Mouse (Mus musculus) limb, embryonic 14.5 days (tissue): ENCODE results near the gene Fyn. TPM values are rescaled to one million over a fixed set of nuclear protein-coding genes. Genes with fewer than 3 reads are reported as not detected.

ENCODE experiments used
- ATAC-seq: fragments of 200-750 bp; cut with Nextera tagmentation; 2 replicates; pipeline ENCODE4 v1.8.0; 2017; ENCODE audit warnings: low read depth, moderate number of reproducible peaks, moderate TSS enrichment; ENCODE audit not compliant: low FRiP score
- DNase-seq: peaks from one replicate; pipeline ENCODE4 v3.0.0-alpha.2; 2015; ENCODE audit warnings: low spot score
- H3K27ac ChIP-seq: fragments of 300-500 bp; sonication (generic); replicated peaks from 2 replicates; pipeline ENCODE4 v1.5.1; 2014; ENCODE audit warnings: low read depth, mild to moderate bottlenecking, low read length, moderate library complexity, mixed read lengths
- H3K27me3 ChIP-seq: fragments of 300-500 bp; sonication (generic); 2 replicates; pipeline ENCODE4 v1.6.1; 2014; ENCODE audit warnings: low read length, mixed read lengths; ENCODE audit not compliant: control insufficient read depth, insufficient read depth
- H3K36me3 ChIP-seq: fragments of 300-500 bp; sonication (generic); 2 replicates; pipeline ENCODE4 v1.6.1; 2014; ENCODE audit warnings: mild to moderate bottlenecking, low read length, moderate library complexity, mixed read lengths; ENCODE audit not compliant: control insufficient read depth, insufficient read depth
- H3K4me1 ChIP-seq: fragments of 300-500 bp; sonication (generic); 2 replicates; pipeline ENCODE4 v1.6.1; 2014; ENCODE audit warnings: antibody characterized with exemption, low read length, mixed read lengths; ENCODE audit not compliant: control insufficient read depth, insufficient read depth
- H3K4me2 ChIP-seq: fragments of 300-500 bp; sonication (generic); replicated peaks from 2 replicates; pipeline ENCODE4 v1.6.1; 2014; ENCODE audit warnings: low read depth, mild to moderate bottlenecking, low read length, moderate library complexity; ENCODE audit not compliant: severe bottlenecking
- H3K4me3 ChIP-seq: fragments of 300-500 bp; sonication (generic); replicated peaks from 2 replicates; pipeline ENCODE4 v1.5.1; 2014; ENCODE audit warnings: low read length
- H3K9ac ChIP-seq: fragments of 300-500 bp; sonication (generic); 2 replicates; pipeline ENCODE4 v1.6.1; 2014; ENCODE audit warnings: mild to moderate bottlenecking, low read depth, low read length, moderate library complexity; ENCODE audit not compliant: severe bottlenecking
- H3K9me3 ChIP-seq: fragments of 300-500 bp; sonication (generic); 2 replicates; pipeline ENCODE4 v1.6.1; 2016; ENCODE audit warnings: low read length; ENCODE audit not compliant: control insufficient read depth
- POLR2A ChIP-seq: fragments of 200-500 bp; IDR thresholded peaks from 2 replicates; pipeline ENCODE4 v1.8.0; 2012; ENCODE audit warnings: inconsistent platforms, mild to moderate bottlenecking, moderate library complexity, borderline replicate concordance; ENCODE audit not compliant: insufficient read depth, insufficient read length; ENCODE audit errors: extremely low read depth
- WGBS: fragments of 180-500 bp; shearing (Covaris S2); extraction: QIAGEN DNeasy Blood & Tissue Kit; methylation state at CpG from one replicate; pipeline ENCODE4 v1.1.7; 2014; 5-methylcytosine and 5-hydroxymethylcytosine counted together
- polyA plus RNA-seq, 2 experiments: library from polyadenylated mRNA; depleted of rRNA in 1 of 2; stranded (reverse) in 1 of 2; unstranded in 1 of 2; fragments of >200 nt; fragmentation: Nextera tagmentation in 1 of 2; extraction: Ambion mirVana in 1 of 2; gene quantifications; 2 replicates each; pipeline versions ENCODE4 v1.2.1 to v1.2.3; 2012 to 2014

Fyn gene
- polyA plus RNA-seq, 2 experiments: 51.5 to 58.4 TPM

GRCm38 (mm10) chr10:39498641-39499040 is 130.0 kb downstream of the Fyn start:
- Histone ChIP-seq H3K9me3 (no peaks in the 10 kb centered on the region), H3K4me3 (no peak overlapping the region), H3K4me2 (no peak overlapping the region), H3K4me1 (peaks cover 17% of the 10 kb centered on the region), H3K27me3 (no peaks in the 10 kb centered on the region), H3K9ac (no peak overlapping the region), H3K36me3 (no peaks in the 10 kb centered on the region), H3K27ac (no peak overlapping the region)
- no peak for TF ChIP-seq POLR2A
- WGBS: 36% methylated on average over 7 of the region's 7 CpGs
- ATAC-seq (no peak), DNase-seq (no peak)

DNA sequence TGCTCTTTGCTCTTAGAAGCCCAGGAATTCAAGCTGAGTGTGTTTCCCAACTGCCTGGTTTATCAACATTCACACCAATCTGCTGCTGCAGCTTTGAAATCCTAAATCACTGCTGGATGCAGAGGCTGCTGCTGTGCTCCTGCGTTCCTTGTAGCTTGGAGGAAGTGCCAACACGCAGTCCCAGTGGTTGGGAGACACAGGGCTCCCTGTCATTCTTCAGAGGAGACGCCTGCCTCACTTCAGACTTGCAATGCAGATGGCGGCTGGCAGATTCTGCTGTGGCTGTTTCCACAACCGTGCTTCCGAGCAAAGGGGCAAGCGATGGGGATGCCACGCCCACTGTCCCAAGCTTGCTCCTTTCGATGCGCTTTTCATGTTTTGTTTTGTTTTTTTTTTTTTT is 132.9 kb downstream of the Fyn start:
- Histone ChIP-seq H3K9me3 (no peaks in the 10 kb centered on the region), H3K4me3 (no peak overlapping the region), H3K36me3 (no peaks in the 10 kb centered on the region), H3K4me2 (no peak overlapping the region), H3K4me1 (peaks cover 35% of the 10 kb centered on the region), H3K27ac (no peak overlapping the region), H3K9ac (no peak overlapping the region), H3K27me3 (no peaks in the 10 kb centered on the region)
- no peak for DNase-seq
- WGBS: 60% methylated on average over 10 of the region's 10 CpGs
- no peak for TF ChIP-seq POLR2A
- ATAC-seq: no peak

DNA sequence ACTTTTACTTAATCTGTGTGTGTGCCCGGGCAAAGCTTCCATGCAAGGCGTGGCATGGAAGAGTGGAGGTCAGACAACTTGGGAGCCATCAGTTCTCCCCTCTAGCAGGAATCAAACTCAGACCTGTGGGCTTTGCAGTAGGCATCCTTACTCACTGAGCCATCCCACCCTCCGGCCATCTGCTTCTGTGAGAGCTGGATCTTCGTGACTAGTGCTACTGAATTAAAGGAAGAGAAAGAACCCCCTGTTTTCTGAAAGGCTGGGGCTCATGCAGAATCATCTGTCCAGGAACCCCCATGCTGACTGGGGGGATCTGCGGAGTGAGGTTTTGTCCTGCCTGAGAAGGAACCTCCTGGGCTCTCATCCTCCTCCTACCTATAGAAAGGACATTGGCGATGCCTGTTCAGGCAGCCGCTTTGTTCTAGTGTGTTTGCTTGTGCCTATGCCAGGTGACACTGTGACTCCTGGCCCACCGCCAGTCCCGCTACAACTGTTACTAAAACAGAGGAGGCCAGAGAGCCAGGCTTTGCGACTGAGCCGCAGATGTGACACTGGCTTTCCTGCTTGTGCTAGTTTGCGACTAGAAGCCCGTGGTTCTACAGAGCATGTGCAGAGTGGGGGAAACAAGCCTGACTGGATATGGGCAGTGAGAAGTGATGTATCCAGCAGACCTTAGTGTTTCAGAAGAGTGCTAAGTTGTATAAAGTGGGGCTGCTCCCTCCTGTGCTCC is 133.5 kb downstream of the Fyn start:
- no peaks in the 10 kb centered on the region for H3K9me3 ChIP-seq
- H3K36me3 ChIP-seq: no peaks in the 10 kb centered on the region
- H3K4me3 ChIP-seq: no peak overlapping the region
- H3K27ac ChIP-seq: 0 out of 2 replicates have a peak overlapping the region, but pooled peaks have one; percentile 4
- peaks cover 41% of the 10 kb centered on the region for H3K4me1 ChIP-seq
- TF ChIP-seq POLR2A: no peak
- 62% methylated on average over 13 of the region's 13 CpGs for WGBS
- no peak overlapping the region for H3K9ac ChIP-seq
- ATAC-seq (peak; percentile 28; the same call in 1 of the 2 replicates), DNase-seq (peak; percentile 61)
- H3K4me2 ChIP-seq: no peak overlapping the region
- H3K27me3 ChIP-seq: no peaks in the 10 kb centered on the region

GRCm38 (mm10) chr10:39503331-39503730 is 134.7 kb downstream of the Fyn start:
- Histone ChIP-seq H3K9ac (no peak overlapping the region), H3K4me1 (peaks cover 42% of the 10 kb centered on the region), H3K36me3 (no peaks in the 10 kb centered on the region), H3K9me3 (no peaks in the 10 kb centered on the region), H3K4me3 (no peak overlapping the region), H3K27ac (no peak overlapping the region), H3K4me2 (no peak overlapping the region), H3K27me3 (no peaks in the 10 kb centered on the region)
- ATAC-seq (no peak), DNase-seq (no peak)
- WGBS: 63% methylated on average over 5 of the region's 5 CpGs
- no peak for TF ChIP-seq POLR2A

GRCm38 (mm10) chr10:39505007-39505406 is 136.4 kb downstream of the Fyn start:
- peaks cover 51% of the 10 kb centered on the region for H3K4me1 ChIP-seq
- TF ChIP-seq POLR2A: no peak
- no peak overlapping the region for H3K27ac ChIP-seq
- DNase-seq (no peak), ATAC-seq (no peak)
- no peaks in the 10 kb centered on the region for H3K36me3 ChIP-seq
- no peaks in the 10 kb centered on the region for H3K9me3 ChIP-seq
- 25% methylated on average over 9 of the region's 9 CpGs for WGBS
- no peak overlapping the region for H3K9ac ChIP-seq
- no peaks in the 10 kb centered on the region for H3K27me3 ChIP-seq
- H3K4me3 ChIP-seq: no peak overlapping the region
- no peak overlapping the region for H3K4me2 ChIP-seq
